In genomic region chr7:45331502-45331901, GRCm38 (mm10) we compare ENCODE assay signal across 19 mouse cellular contexts. TPM values are rescaled to one million over a fixed set of nuclear protein-coding genes. Genes with fewer than 3 reads are reported as not detected.
DNase-seq lines count a peak whose midpoint lies in the region; ATAC-seq and TF ChIP-seq lines count a peak whose summit lies in the region.
"Had no signal": no experiment of that assay in that cellular context is flagged by ENCODE, and none has a peak within 500 bp of the region (broad histone marks: within the 10 kb centered on the region; RNA-seq: fewer than 3 reads in every experiment).

No protein-coding gene starts in this region.

- no peak overlapping the region for H3K4me2 ChIP-seq in heart, postnatal 0 days (ENCODE audit: low read depth, low read length)
- H3K4me2 ChIP-seq in liver, postnatal 0 days (ENCODE audit: low read depth, low read length): no peak overlapping the region
- no peak overlapping the region for H3K4me2 ChIP-seq in liver, embryonic 11.5 days
- H3K4me2 ChIP-seq: forebrain, embryonic 13.5 days had no signal

- H3K9ac ChIP-seq in heart, postnatal 0 days (replicated peaks; ENCODE audit: low read depth, low read length): no peak overlapping the region
- H3K9ac ChIP-seq in liver, postnatal 0 days (replicated peaks): no peak overlapping the region
- no peak overlapping the region for H3K9ac ChIP-seq in liver, embryonic 11.5 days (ENCODE audit: low read depth, low read length)
- H3K9ac ChIP-seq in ES-Bruce4 (ENCODE audit: low read depth, poor library complexity, severe bottlenecking): no peak overlapping the region
- H3K9ac ChIP-seq: forebrain, embryonic 13.5 days; hindbrain, embryonic 12.5 days had no signal

- H3K27ac ChIP-seq in heart, postnatal 0 days (ENCODE audit: low read depth): no peak overlapping the region
- H3K27ac ChIP-seq in liver, postnatal 0 days (ENCODE audit: low read depth): no peak overlapping the region
- no peak overlapping the region for H3K27ac ChIP-seq in liver, embryonic 11.5 days (ENCODE audit: low read depth, low read length)
- H3K27ac ChIP-seq in ES-Bruce4 (ENCODE audit: insufficient read depth, low read length): no peak overlapping the region
- H3K27ac ChIP-seq: forebrain, embryonic 13.5 days; hindbrain, embryonic 12.5 days had no signal

- peaks cover 5% of the 10 kb centered on the region; the same call in 1 of the 2 replicates for H3K36me3 ChIP-seq in heart, postnatal 0 days (replicated peaks; ENCODE audit: control insufficient read depth, insufficient read depth, low read length)
- no peaks in the 10 kb centered on the region for H3K36me3 ChIP-seq in liver, postnatal 0 days (replicated peaks; ENCODE audit: insufficient read depth, low read length)
- H3K36me3 ChIP-seq in liver, embryonic 11.5 days (ENCODE audit: control insufficient read depth, insufficient read depth, low read length): no peaks in the 10 kb centered on the region
- no peaks in the 10 kb centered on the region for H3K36me3 ChIP-seq in ES-Bruce4 (ENCODE audit: control insufficient read depth, insufficient read depth, low read length, poor library complexity, severe bottlenecking)
- H3K36me3 ChIP-seq: hindbrain, embryonic 12.5 days had no signal

- no peak for TF ChIP-seq EP300 in heart, postnatal 0 days (IDR thresholded peaks at IDR 0.05; ENCODE audit: low read depth)
- no peak for TF ChIP-seq EP300 in liver, postnatal 0 days (IDR thresholded peaks at IDR 0.05; ENCODE audit: low read depth)
- no peak for TF ChIP-seq EP300 in ES-Bruce4 (IDR thresholded peaks at IDR 0.05; ENCODE audit: insufficient read depth, low read depth, low read length)

- 0 out of 2 replicates have a peak, but pooled peaks cover 7% of the 10 kb centered on the region for H3K4me1 ChIP-seq in heart, postnatal 0 days (ENCODE audit: control insufficient read depth, insufficient read depth)
- peaks cover 16% of the 10 kb centered on the region for H3K4me1 ChIP-seq in liver, postnatal 0 days (ENCODE audit: insufficient read depth)
- peaks cover 14% of the 10 kb centered on the region for H3K4me1 ChIP-seq in liver, embryonic 11.5 days (replicated peaks; ENCODE audit: control insufficient read depth, insufficient read depth, low read length)
- H3K4me1 ChIP-seq in ES-Bruce4 (ENCODE audit: control insufficient read depth, insufficient read depth, low read length): peaks cover 9% of the 10 kb centered on the region

- H3K9me3 ChIP-seq in heart, postnatal 0 days (replicated peaks; ENCODE audit: control insufficient read depth, low read length): no peaks in the 10 kb centered on the region
- H3K9me3 ChIP-seq in liver, postnatal 0 days (ENCODE audit: low read length): no peaks in the 10 kb centered on the region
- no peaks in the 10 kb centered on the region for H3K9me3 ChIP-seq in liver, embryonic 11.5 days (ENCODE audit: control insufficient read depth, low read length)
- no peaks in the 10 kb centered on the region for H3K9me3 ChIP-seq in ES-Bruce4 (replicated peaks; ENCODE audit: control insufficient read depth, insufficient read depth, low read length, poor library complexity, severe bottlenecking)
- H3K9me3 ChIP-seq: forebrain, embryonic 13.5 days; hindbrain, embryonic 12.5 days had no signal

- peak; percentile 15; the same call in 1 of the 2 replicates for TF ChIP-seq CTCF in heart, postnatal 0 days (IDR thresholded peaks at IDR 0.05; ENCODE audit: low read depth)
- peak; percentile 31 for TF ChIP-seq CTCF in liver, postnatal 0 days (IDR thresholded peaks at IDR 0.05; ENCODE audit: low read depth)
- TF ChIP-seq CTCF in ES-Bruce4 (IDR thresholded peaks at IDR 0.05; ENCODE audit: low read depth, low read length): peak; percentile 71
- 0 out of 2 replicates have a peak, but pooled peaks have one; percentile 2 for TF ChIP-seq CTCF in brain, embryonic 14.5 days (IDR thresholded peaks at IDR 0.05; ENCODE audit: borderline replicate concordance, extremely low read depth, insufficient read depth, insufficient read length)

- H3K27me3 ChIP-seq in heart, postnatal 0 days (ENCODE audit: control insufficient read depth, insufficient read depth, low read length): no peaks in the 10 kb centered on the region
- H3K27me3 ChIP-seq in liver, postnatal 0 days (ENCODE audit: insufficient read depth, low read length): peaks cover 9% of the 10 kb centered on the region; the same call in 1 of the 2 replicates
- peaks cover 11% of the 10 kb centered on the region for H3K27me3 ChIP-seq in liver, embryonic 11.5 days (replicated peaks; ENCODE audit: control insufficient read depth, insufficient read depth, low read length)
- H3K27me3 ChIP-seq in ES-Bruce4 (ENCODE audit: control insufficient read depth, insufficient read depth, low read length, poor library complexity, severe bottlenecking): no peaks in the 10 kb centered on the region

- DNase-seq in heart, postnatal 0 days (ENCODE audit: low spot score): no peak
- no peak for DNase-seq in heart, adult 9 months (ENCODE audit: low spot score in 2 of 2)
- DNase-seq in liver, postnatal 0 days: no peak
- no peak for DNase-seq in liver, embryonic 11.5 days (ENCODE audit: low spot score)
- no peak for DNase-seq in brain, embryonic 14.5 days (ENCODE audit: low read depth)
- no peak for DNase-seq in adrenal gland, postnatal 25 days
- DNase-seq: B cell, adult 2 months; cerebellum, postnatal 10 days; kidney, adult 11 months; kidney, postnatal 14 days; right cerebral cortex, postnatal 25 days; thymus, adult 18-20 months had no signal

- H3K4me3 ChIP-seq in heart, postnatal 0 days (ENCODE audit: low read depth, low read length): no peak overlapping the region
- no peak overlapping the region for H3K4me3 ChIP-seq in liver, postnatal 0 days (ENCODE audit: low read depth, low read length)
- no peak overlapping the region for H3K4me3 ChIP-seq in liver, embryonic 11.5 days (ENCODE audit: low read depth, low read length)
- H3K4me3 ChIP-seq in ES-Bruce4 (ENCODE audit: low read depth, low read length): no peak overlapping the region
- H3K4me3 ChIP-seq: forebrain, embryonic 13.5 days had no signal

- WGBS in heart, postnatal 0 days: 74% methylated on average over 6 of the region's 6 CpGs
- WGBS in liver, postnatal 0 days (ENCODE audit: insufficient replicate concordance): 80% methylated on average over 6 of the region's 6 CpGs
- WGBS in liver, embryonic 11.5 days: 70% methylated on average over 6 of the region's 6 CpGs

- no peak for ATAC-seq in heart, postnatal 0 days (ENCODE audit: insufficient read depth, low read depth)
- no peak for ATAC-seq in liver, postnatal 0 days
- no peak for ATAC-seq in liver, embryonic 11.5 days (replicated peaks; ENCODE audit: low FRiP score)
- ATAC-seq: forebrain, embryonic 13.5 days had no signal

- TF ChIP-seq POLR2A in ES-Bruce4 (IDR thresholded peaks at IDR 0.05; ENCODE audit: insufficient read depth, low read length): no peak
- TF ChIP-seq POLR2A in brain, embryonic 14.5 days (IDR thresholded peaks at IDR 0.05; ENCODE audit: borderline replicate concordance, extremely low read depth, insufficient read depth, insufficient read length, poor library complexity, severe bottlenecking): no peak

RNA-seq across cellular contexts. Expression of gene Trpm4, which starts 2.1 kb away (rescaled TPM):
- 15.8 and 44.0 TPM in 2 replicates for total RNA-seq in heart, postnatal 0 days (2014; rRNA removed; ENCODE audit: low replicate concordance)
- 14.2 and 15.2 TPM in 2 replicates for polyA plus RNA-seq in heart, postnatal 0 days (2015; fragmentation: Nextera tagmentation; extraction: Ambion mirVana)
- 6.9 and 7.0 TPM in 2 replicates for polyA plus RNA-seq in liver, postnatal 0 days (2015; fragmentation: Nextera tagmentation; extraction: Ambion mirVana)
- polyA plus RNA-seq in liver, embryonic 11.5 days (2014; fragmentation: Nextera tagmentation; extraction: Ambion mirVana): 2.3 and 3.9 TPM in 2 replicates
- polyA plus RNA-seq in ES-Bruce4 (2011; ENCODE audit: insufficient read depth, insufficient read length, low read depth, missing spikeins): 18.9 and 19.8 TPM in 2 replicates
- polyA plus RNA-seq in brain, embryonic 14.5 days (2012; rRNA removed): 19.0 and 20.3 TPM in 2 replicates
- total RNA-seq in adrenal gland, postnatal 25 days (2021): 9.3 and 14.2 TPM in 2 replicates

RNA-seq across cellular contexts. Expression of gene Hrc, which starts 3.6 kb away (rescaled TPM):
- 38.8 and 39.7 TPM in 2 replicates for total RNA-seq in heart, postnatal 0 days (2014; rRNA removed; ENCODE audit: low replicate concordance)
- polyA plus RNA-seq in heart, postnatal 0 days (2015; fragmentation: Nextera tagmentation; extraction: Ambion mirVana): 43.8 and 45.9 TPM in 2 replicates
- polyA plus RNA-seq in liver, postnatal 0 days (2015; fragmentation: Nextera tagmentation; extraction: Ambion mirVana): 0.05 and 0.31 TPM in 2 replicates
- polyA plus RNA-seq in liver, embryonic 11.5 days (2014; fragmentation: Nextera tagmentation; extraction: Ambion mirVana): 0.12 and 0.30 TPM in 2 replicates
- polyA plus RNA-seq in ES-Bruce4 (2011; ENCODE audit: insufficient read depth, insufficient read length, low read depth, missing spikeins): 5.2 and 6.9 TPM in 2 replicates
- polyA plus RNA-seq in brain, embryonic 14.5 days (2012; rRNA removed): 0.48 and 1.3 TPM in 2 replicates
- 0.18 TPM in 1 of 2 replicates, not detected in the other for total RNA-seq in adrenal gland, postnatal 25 days (2021)

RNA-seq across cellular contexts. Expression of gene Ppfia3, which starts 35.3 kb away (rescaled TPM):
- 0.15 and 1.8 TPM in 2 replicates for total RNA-seq in heart, postnatal 0 days (2014; rRNA removed; ENCODE audit: low replicate concordance)
- polyA plus RNA-seq in heart, postnatal 0 days (2015; fragmentation: Nextera tagmentation; extraction: Ambion mirVana): 0.58 and 0.68 TPM in 2 replicates
- polyA plus RNA-seq in liver, postnatal 0 days (2015; fragmentation: Nextera tagmentation; extraction: Ambion mirVana): not detected in 2 replicates
- 2.0 and 2.1 TPM in 2 replicates for polyA plus RNA-seq in liver, embryonic 11.5 days (2014; fragmentation: Nextera tagmentation; extraction: Ambion mirVana)
- 7.2 and 9.3 TPM in 2 replicates for polyA plus RNA-seq in ES-Bruce4 (2011; ENCODE audit: insufficient read depth, insufficient read length, low read depth, missing spikeins)
- polyA plus RNA-seq in brain, embryonic 14.5 days (2012; rRNA removed): 56.7 and 60.0 TPM in 2 replicates
- total RNA-seq in adrenal gland, postnatal 25 days (2021): 1.9 and 2.9 TPM in 2 replicates

RNA-seq across cellular contexts. Expression of gene Lin7b, which starts 38.9 kb away (rescaled TPM):
- total RNA-seq in heart, postnatal 0 days (2014; rRNA removed; ENCODE audit: low replicate concordance): 0.46 TPM in 1 of 2 replicates, not detected in the other
- polyA plus RNA-seq in heart, postnatal 0 days (2015; fragmentation: Nextera tagmentation; extraction: Ambion mirVana): 2.2 and 2.3 TPM in 2 replicates
- not detected in 2 replicates for polyA plus RNA-seq in liver, postnatal 0 days (2015; fragmentation: Nextera tagmentation; extraction: Ambion mirVana)
- 0.35 TPM in 1 of 2 replicates, not detected in the other for polyA plus RNA-seq in liver, embryonic 11.5 days (2014; fragmentation: Nextera tagmentation; extraction: Ambion mirVana)
- 0.88 TPM in 1 of 2 replicates, not detected in the other for polyA plus RNA-seq in ES-Bruce4 (2011; ENCODE audit: insufficient read depth, insufficient read length, low read depth, missing spikeins)
- 15.7 and 17.6 TPM in 2 replicates for polyA plus RNA-seq in brain, embryonic 14.5 days (2012; rRNA removed)
- 8.7 TPM in 1 of 2 replicates, not detected in the other for total RNA-seq in adrenal gland, postnatal 25 days (2021)

RNA-seq across cellular contexts. Expression of gene Slc6a21, which starts 54.2 kb away (rescaled TPM):
- not detected in 2 replicates for total RNA-seq in heart, postnatal 0 days (2014; rRNA removed; ENCODE audit: low replicate concordance)
- not detected in 2 replicates for polyA plus RNA-seq in heart, postnatal 0 days (2015; fragmentation: Nextera tagmentation; extraction: Ambion mirVana)
- 0.32 and 0.43 TPM in 2 replicates for polyA plus RNA-seq in liver, postnatal 0 days (2015; fragmentation: Nextera tagmentation; extraction: Ambion mirVana)
- not detected in 2 replicates for polyA plus RNA-seq in liver, embryonic 11.5 days (2014; fragmentation: Nextera tagmentation; extraction: Ambion mirVana)
- polyA plus RNA-seq in ES-Bruce4 (2011; ENCODE audit: insufficient read depth, insufficient read length, low read depth, missing spikeins): not detected in 2 replicates
- 0.11 TPM in 1 of 2 replicates, not detected in the other for polyA plus RNA-seq in brain, embryonic 14.5 days (2012; rRNA removed)
- total RNA-seq in adrenal gland, postnatal 25 days (2021): not detected in 2 replicates
- polyA plus RNA-seq: forebrain, embryonic 13.5 days; heart, embryonic 16.5 days; hindbrain, embryonic 12.5 days; limb, embryonic 14.5 days; neural tube, embryonic 14.5 days; urinary bladder, adult 2 months had no signal

Comparison
In these comparisons a context has a peak if more than half of its experiments do, and no peak if none do; other contexts are left out.
1. CTCF ChIP-seq: peak in every context shown above with its lines; median percentile 71 in ES-Bruce4; 31 in liver, postnatal 0 days; 15 in heart, postnatal 0 days; 2 in brain, embryonic 14.5 days.